Mouse (Mus musculus) CH12.LX (cell line): ENCODE data around the gene Yy1. TPM values are rescaled to one million over a fixed set of nuclear protein-coding genes. Genes with fewer than 3 reads are reported as not detected.

ENCODE experiments used
- DNase-seq: peaks from one replicate; pipeline ENCODE4 v3.0.0-alpha.2; 2013; ENCODE audit errors: extremely low read depth
- H3K27ac ChIP-seq: 2 replicates; pipeline ENCODE4 v1.5.1; 2012; ENCODE audit warnings: low read depth, mild to moderate bottlenecking, control low read depth, moderate library complexity; ENCODE audit not compliant: insufficient read depth
- H3K27me3 ChIP-seq: replicated peaks from 2 replicates; pipeline ENCODE3; 2012; ENCODE audit warnings: inconsistent platforms
- H3K36me3 ChIP-seq, 2 experiments: replicated peaks in 1 of 2; 2 replicates each; pipeline versions ENCODE3 to v1.6.1; 2012; ENCODE audit warnings: inconsistent platforms in 1 of 2, low read length in 1 of 2, mild to moderate bottlenecking in 1 of 2, mixed read lengths in 1 of 2, moderate library complexity in 1 of 2; ENCODE audit not compliant: control insufficient read depth in 1 of 2, insufficient read depth in 1 of 2
- H3K4me1 ChIP-seq, 2 experiments: 2 replicates each; pipeline ENCODE4 v1.6.1; 2012; ENCODE audit warnings: inconsistent platforms in 1 of 2, moderate library complexity in 1 of 2; ENCODE audit not compliant: insufficient read depth in 2 of 2, control insufficient read depth in 1 of 2
- H3K4me2 ChIP-seq: 2 replicates; pipeline ENCODE4 v1.6.1; 2012; ENCODE audit warnings: low read depth, mild to moderate bottlenecking, control low read depth; ENCODE audit not compliant: poor library complexity, insufficient read depth, severe bottlenecking
- H3K4me3 ChIP-seq, 3 experiments: fragments of 150-350 bp in 1 of 3; sonication (generic) in 1 of 3; replicated peaks in 1 of 3; 2 replicates each; pipeline versions ENCODE3 to v1.5.1; 2011 to 2012; ENCODE audit warnings: low read depth in 2 of 3, low read length in 2 of 3, mild to moderate bottlenecking in 2 of 3, moderate library complexity in 2 of 3, control low read depth in 1 of 3, improper control_type of control experiment in 1 of 3, inconsistent platforms in 1 of 3, mixed read lengths in 1 of 3; ENCODE audit not compliant: poor library complexity in 1 of 3
- H3K79me2 ChIP-seq: replicated peaks from 2 replicates; pipeline ENCODE4 v1.6.1; 2012; ENCODE audit warnings: mild to moderate bottlenecking, moderate library complexity; ENCODE audit not compliant: control insufficient read depth, poor library complexity, insufficient read depth, severe bottlenecking; ENCODE audit errors: extremely low read depth
- H3K9ac ChIP-seq: 2 replicates; pipeline ENCODE4 v1.6.1; 2012; ENCODE audit warnings: low read depth, mild to moderate bottlenecking, control low read depth, moderate library complexity; ENCODE audit not compliant: insufficient read depth
- H3K9me3 ChIP-seq: replicated peaks from 2 replicates; pipeline ENCODE3; 2012; ENCODE audit warnings: low read length, inconsistent platforms, mixed read lengths
- BHLHE40 ChIP-seq: IDR thresholded peaks from 2 replicates; pipeline ENCODE4 v1.6.1; 2011; ENCODE audit warnings: mild to moderate bottlenecking, low read depth, low read length, improper control_type of control experiment
- CHD2 ChIP-seq: IDR thresholded peaks from 2 replicates; pipeline ENCODE4 v1.6.1; 2011; ENCODE audit warnings: low read length, improper control_type of control experiment
- E2F4 ChIP-seq: IDR thresholded peaks from 2 replicates; pipeline ENCODE4 v1.6.1; 2011; ENCODE audit warnings: low read depth, low read length, improper control_type of control experiment; ENCODE audit not compliant: insufficient replicate concordance
- EP300 ChIP-seq: IDR thresholded peaks from 2 replicates; pipeline ENCODE4 v1.6.1; 2011; ENCODE audit warnings: low read length, improper control_type of control experiment
- GABPA ChIP-seq: IDR thresholded peaks from 2 replicates; pipeline ENCODE4 v1.6.1; 2012; ENCODE audit warnings: low read depth, low read length, improper control_type of control experiment, inconsistent platforms; ENCODE audit not compliant: insufficient replicate concordance
- JUN ChIP-seq: IDR thresholded peaks from 2 replicates; pipeline ENCODE4 v1.6.1; 2011; ENCODE audit warnings: low read depth, mild to moderate bottlenecking, low read length, improper control_type of control experiment, moderate library complexity; ENCODE audit not compliant: insufficient read depth
- JUND ChIP-seq: conservative IDR thresholded peaks from 2 replicates; pipeline ENCODE4 v1.6.1; 2011; ENCODE audit warnings: low read depth, low read length, improper control_type of control experiment
- KAT2A ChIP-seq: IDR thresholded peaks from 2 replicates; pipeline ENCODE4 v1.6.1; 2012; ENCODE audit warnings: low read length, improper control_type of control experiment, inconsistent platforms; ENCODE audit not compliant: insufficient replicate concordance
- MAFK ChIP-seq: IDR thresholded peaks from 2 replicates; pipeline ENCODE4 v1.6.1; 2011; ENCODE audit warnings: low read length, improper control_type of control experiment; ENCODE audit not compliant: insufficient replicate concordance
- MAX ChIP-seq: IDR thresholded peaks from 2 replicates; pipeline ENCODE4 v1.6.1; 2011; ENCODE audit warnings: low read length, improper control_type of control experiment
- MAZ ChIP-seq: IDR thresholded peaks from 2 replicates; pipeline ENCODE4 v1.6.1; 2012; ENCODE audit warnings: low read depth, mild to moderate bottlenecking, inconsistent platforms, low read length, improper control_type of control experiment, moderate library complexity
- MEF2A ChIP-seq: IDR thresholded peaks from 2 replicates; pipeline ENCODE4 v1.6.1; 2014; ENCODE audit warnings: low read depth, mild to moderate bottlenecking, inconsistent platforms, low read length, improper control_type of control experiment, borderline replicate concordance
- MXI1 ChIP-seq: IDR thresholded peaks from 2 replicates; pipeline ENCODE4 v1.6.1; 2011; ENCODE audit warnings: mild to moderate bottlenecking, low read depth, low read length, improper control_type of control experiment
- MYC ChIP-seq: IDR thresholded peaks from 2 replicates; pipeline ENCODE4 v1.6.1; 2011; ENCODE audit warnings: low read depth, mild to moderate bottlenecking, improper control_type of control experiment, low read length
- NELFE ChIP-seq: IDR thresholded peaks from 2 replicates; pipeline ENCODE4 v1.6.1; 2011; ENCODE audit warnings: low read depth, low read length, improper control_type of control experiment
- PAX5 ChIP-seq: IDR thresholded peaks from 2 replicates; pipeline ENCODE4 v1.6.1; 2012; ENCODE audit warnings: low read length, inconsistent platforms, mixed read lengths
- SIN3A ChIP-seq: IDR thresholded peaks from 2 replicates; pipeline ENCODE4 v1.6.1; 2012; ENCODE audit warnings: low read length, improper control_type of control experiment, inconsistent platforms
- SMC3 ChIP-seq: IDR thresholded peaks from 2 replicates; pipeline ENCODE4 v1.6.1; 2011; ENCODE audit warnings: low read depth, low read length, improper control_type of control experiment
- USF1 ChIP-seq: IDR thresholded peaks from 2 replicates; pipeline ENCODE4 v1.6.1; 2014; ENCODE audit warnings: low read depth, mild to moderate bottlenecking, inconsistent platforms, low read length, improper control_type of control experiment
- USF2 ChIP-seq: conservative IDR thresholded peaks from 2 replicates; pipeline ENCODE4 v1.6.1; 2011; ENCODE audit warnings: low read depth, low read length, improper control_type of control experiment
- ZKSCAN1 ChIP-seq: IDR thresholded peaks from 2 replicates; pipeline ENCODE4 v1.6.1; 2012; ENCODE audit warnings: low read depth, inconsistent platforms, low read length, improper control_type of control experiment, borderline replicate concordance
- dilution Hi-C: fragments of 300-500 bp; cut with MboI; formaldehyde crosslinking; loops from 2 replicates; pipeline ENCODE4 v1.14.3; 2020; ENCODE audit warnings: low sequenced_read_pairs; ENCODE audit not compliant: extremely low pct_unique_long_range_greater_than_20kb, extremely low pct_ligation_motif_present
- in situ Hi-C: fragments of 300-500 bp; cut with MboI; formaldehyde crosslinking; loops from 3 replicates; pipeline ENCODE4 v1.14.3; 2019; ENCODE audit warnings: low sequenced_read_pairs, low pct_ligation_motif_present, low pct_unique_long_range_greater_than_20kb, mixed read lengths
- polyA plus RNA-seq: library from polyadenylated mRNA; unstranded; fragments of >175 nt; gene quantifications from 2 replicates; pipeline ENCODE4 v1.2.1, GENCODE M21; 2012; ENCODE audit warnings: low read depth; ENCODE audit not compliant: insufficient read length
- total RNA-seq, 2 experiments: library from RNA; depleted of rRNA; stranded (reverse); fragments of 300-350 nt in 1 of 2; fragments of >200 nt in 1 of 2; gene quantifications; 2 replicates each; pipeline ENCODE4 v1.2.3; 2012 to 2014

Gene Yy1
- total and polyA plus RNA-seq, 3 experiments: 30.8 to 56.8 (median 51.7) TPM

DNA sequence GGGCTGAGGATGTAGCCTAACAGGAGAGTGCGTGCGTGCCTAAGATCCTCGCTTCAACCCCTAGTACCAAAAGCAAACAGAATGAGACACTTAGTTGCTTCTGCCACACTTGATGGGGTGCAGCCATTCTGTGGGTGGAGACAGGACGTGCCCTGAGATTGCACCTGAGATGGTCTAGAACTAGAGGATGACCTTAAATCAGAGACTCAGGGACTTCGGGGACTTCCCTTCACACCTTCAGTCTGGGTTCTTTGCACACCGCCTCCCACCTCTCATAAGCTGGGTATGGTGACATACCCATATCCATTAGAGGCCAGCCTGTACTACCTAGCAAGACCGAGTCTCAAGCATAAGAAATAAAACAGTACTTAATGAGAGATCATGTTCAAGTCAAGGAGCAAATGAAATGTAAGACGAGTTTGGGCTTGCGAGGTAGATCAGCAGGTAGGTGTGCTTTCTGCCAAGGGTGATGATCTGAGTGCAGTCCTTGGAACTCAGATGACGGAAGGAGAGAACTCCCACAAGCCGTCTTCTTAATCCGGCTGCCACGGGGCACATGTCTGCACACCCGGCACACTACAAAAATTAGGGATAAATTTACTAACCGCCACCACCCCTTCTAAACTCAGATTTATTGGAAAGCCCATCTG, 31.6 kb downstream of the Yy1 start:
- Histone ChIP-seq H3K4me2 (no peak overlapping the region), H3K4me3 (no peak overlapping the region), H3K27ac (no peak overlapping the region), H3K36me3 (peaks cover 16 to 80% of the 10 kb centered on the region in 2 experiments), H3K4me1 (peaks cover 0 to 6% of the 10 kb centered on the region in 2 experiments; a peak in 1 of 4 replicates), H3K9ac (no peak overlapping the region), H3K9me3 (peaks cover 3% of the 10 kb centered on the region)
- dilution Hi-C loops (no loop called here), in situ Hi-C loops (no loop called here)
- DNase-seq: no peak
- TF ChIP-seq MXI1: no peak
- TF ChIP-seq MAZ: no peak
- no peak for TF ChIP-seq MAX
- TF ChIP-seq CHD2: no peak
- no peak for TF ChIP-seq MAFK
- no peak for TF ChIP-seq USF2
- no peak for TF ChIP-seq EP300
- no peak for TF ChIP-seq MEF2A
- TF ChIP-seq BHLHE40: no peak
- no peak for TF ChIP-seq USF1
- TF ChIP-seq KAT2A: no peak
- no peak for TF ChIP-seq ZKSCAN1
- TF ChIP-seq GABPA: no peak
- TF ChIP-seq NELFE: no peak
- no peak for TF ChIP-seq MYC
- no peak for TF ChIP-seq SIN3A
- TF ChIP-seq, all 38 proteins: peak for 0
- Histone ChIP-seq H3K27me3 (no peaks in the 10 kb centered on the region), H3K79me2 (no peaks in the 10 kb centered on the region)

DNA sequence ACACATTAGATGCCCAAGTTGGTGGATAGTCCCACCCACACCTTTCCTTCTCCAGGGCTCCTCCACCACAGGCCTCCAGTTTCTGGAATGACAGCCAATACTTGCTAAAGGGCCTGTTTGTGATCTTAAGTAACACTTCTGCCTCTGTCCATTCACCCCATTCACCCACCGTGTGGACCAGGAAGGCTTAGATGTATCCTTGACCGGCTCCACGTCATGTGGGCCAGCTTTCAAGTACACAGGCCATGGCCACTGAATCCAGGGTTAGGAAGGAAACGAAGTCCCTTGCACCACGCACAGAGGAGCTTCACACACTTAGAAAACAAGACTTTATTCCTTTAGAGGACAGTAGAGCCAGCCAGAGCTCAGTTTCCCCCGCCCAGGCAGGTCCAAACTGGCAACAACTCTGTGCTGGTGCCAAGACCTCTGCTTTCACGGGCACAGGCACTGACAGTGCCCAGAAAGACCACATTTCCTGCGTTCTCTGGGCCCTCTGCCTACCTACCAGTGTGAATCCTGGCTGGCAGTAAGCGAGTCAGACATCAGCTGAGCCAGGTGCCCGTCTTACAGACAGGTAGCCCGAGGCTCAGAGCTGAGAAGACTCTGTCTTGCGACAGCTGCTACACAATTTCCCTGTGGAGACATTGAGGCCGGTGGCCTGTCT, 32.9 kb downstream of the Yy1 start:
- Histone ChIP-seq H3K27me3 (no peaks in the 10 kb centered on the region), H3K9ac (no peak overlapping the region), H3K4me2 (no peak overlapping the region), H3K79me2 (no peaks in the 10 kb centered on the region), H3K27ac (no peak overlapping the region), H3K36me3 (peaks cover 8 to 76% of the 10 kb centered on the region in 2 experiments), H3K4me1 (peaks cover 0 to 6% of the 10 kb centered on the region in 2 experiments; a peak in 1 of 4 replicates), H3K9me3 (peaks cover 3% of the 10 kb centered on the region)
- dilution Hi-C loops: no loop called here
- in situ Hi-C loops: no loop called here
- TF ChIP-seq E2F4 (no peak), PAX5 (no peak), MYC (no peak), SMC3 (no peak), JUN (no peak), JUND (no peak), BHLHE40 (no peak)
- TF ChIP-seq, all 38 proteins: peak for 0
- no peak for DNase-seq
- H3K4me3 ChIP-seq: no peak overlapping the region
